Mouse (Mus musculus) cerebellum, postnatal 36 days (tissue): Measurements from ENCODE around the gene Vmn1r100.
"Not testable (repeated sequence)": the region's sequence is repeated elsewhere in the genome, so short reads cannot be mapped to it uniquely, and the experiment has no call there.

Experiments used
- DNase-seq, 2 experiments: peaks; one replicate each; pipeline ENCODE4 v3.0.0; 2021 to 2022; ENCODE audit warnings: mixed read lengths in 2 of 2

The Vmn1r100 gene

GRCm38 (mm10) chr7:20417642-20418041 is at the start of gene Vmn1r100:
Gene Vmn1r100 (plus strand): TSS chr7:20417942.
- not testable (repeated sequence) for DNase-seq

- not testable (repeated sequence) for DNase-seq
Measured at GRCm38 (mm10) chr7:20375310-20375709, 42.4 kb upstream of the Vmn1r100 start, which contains the start of gene Gm5728. Gene Gm5728 (minus strand): TSS chr7:20375410.

DNA sequence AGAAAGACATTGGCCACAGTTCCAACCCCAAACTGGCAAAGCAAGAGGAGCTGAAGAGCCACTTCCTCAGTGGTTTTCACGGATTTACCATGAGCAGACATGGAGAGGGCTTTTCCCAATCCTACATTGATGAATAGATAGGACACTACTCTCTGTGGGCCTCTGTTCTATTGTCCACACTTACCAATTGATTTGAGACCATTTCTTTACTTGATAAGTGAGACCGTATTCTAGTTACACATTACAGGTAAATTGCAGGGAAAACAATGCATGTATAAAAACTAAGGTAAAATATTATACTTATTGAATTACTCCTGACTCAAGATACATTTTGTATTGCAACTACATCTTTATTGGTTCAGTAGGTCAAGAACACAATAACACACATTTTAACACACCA is 24.8 kb downstream of the Vmn1r100 start, which contains the start of gene Vmn1r101:
Gene Vmn1r101, minus strand, starts transcription at position 101 of the 400 bp plus-strand sequence.
- not testable (repeated sequence) for DNase-seq
